Mouse (Mus musculus) testis, adult 2 months (tissue): Measurements from ENCODE around the gene Supt6.

Experiments used
- CTCF ChIP-seq: fragments of 200-500 bp; IDR thresholded peaks from 2 replicates; pipeline ENCODE4 v1.5.1; 2012; ENCODE audit warnings: low read depth, mild to moderate bottlenecking, inconsistent platforms, low read length, moderate library complexity; ENCODE audit not compliant: control insufficient read depth, insufficient read depth, insufficient replicate concordance
- POLR2A ChIP-seq: fragments of 200-500 bp; IDR thresholded peaks from 2 replicates; pipeline ENCODE4 v1.6.1; 2012; ENCODE audit warnings: low read depth, mild to moderate bottlenecking, inconsistent platforms, low read length, moderate library complexity; ENCODE audit not compliant: control insufficient read depth

- no peak for TF ChIP-seq CTCF
- TF ChIP-seq POLR2A = no peak
Measured at GRCm38 (mm10) chr11:78231518-78231917, 14.3 kb downstream of the Supt6 start.
